Mouse (Mus musculus) thymus, adult 2 months (tissue): ENCODE data around the gene Cabp2.
"Not testable (repeated sequence)": the region's sequence is repeated elsewhere in the genome, so short reads cannot be mapped to it uniquely, and the experiment has no call there.

Source experiments
- CTCF ChIP-seq: fragments of 200-500 bp; IDR thresholded peaks from 2 replicates; pipeline ENCODE4 v1.5.1; 2012; ENCODE audit warnings: mild to moderate bottlenecking, control low read depth, low read length, moderate library complexity, borderline replicate concordance; ENCODE audit not compliant: control insufficient read depth, poor library complexity, insufficient read depth; ENCODE audit errors: extremely low read depth
- POLR2A ChIP-seq: fragments of 200-500 bp; IDR thresholded peaks from 2 replicates; pipeline ENCODE4 v1.6.1; 2012; ENCODE audit warnings: mild to moderate bottlenecking, low read length, control low read depth, moderate library complexity; ENCODE audit not compliant: control insufficient read depth, poor library complexity, insufficient read depth; ENCODE audit errors: extremely low read depth

GRCm38 (mm10) chr19:4044109-4044508 is 37.3 kb upstream of the Cabp2 start:
- TF ChIP-seq POLR2A, CTCF: not testable (repeated sequence)
